Mouse (Mus musculus) ES-Bruce4 (cell line): ENCODE data around the gene Pam.

Experiments used
- CTCF ChIP-seq: IDR thresholded peaks from one replicate; pipeline ENCODE4 v1.8.1; 2011; ENCODE audit warnings: low read depth, low read length
- POLR2A ChIP-seq: IDR thresholded peaks from one replicate; pipeline ENCODE4 v1.8.1; 2011; ENCODE audit warnings: low read length; ENCODE audit not compliant: insufficient read depth

GRCm38 (mm10) chr1:97802207-97802902, 293.1 kb downstream of the Pam start:
- TF ChIP-seq POLR2A, result no peak
- TF ChIP-seq CTCF, result no peak
